Mouse (Mus musculus) lung, postnatal 10 days (tissue): Measurements from ENCODE around the gene Bax.

Experiments
- DNase-seq: peaks from one replicate; pipeline ENCODE4 v3.0.0; 2021

Bax gene

DNA sequence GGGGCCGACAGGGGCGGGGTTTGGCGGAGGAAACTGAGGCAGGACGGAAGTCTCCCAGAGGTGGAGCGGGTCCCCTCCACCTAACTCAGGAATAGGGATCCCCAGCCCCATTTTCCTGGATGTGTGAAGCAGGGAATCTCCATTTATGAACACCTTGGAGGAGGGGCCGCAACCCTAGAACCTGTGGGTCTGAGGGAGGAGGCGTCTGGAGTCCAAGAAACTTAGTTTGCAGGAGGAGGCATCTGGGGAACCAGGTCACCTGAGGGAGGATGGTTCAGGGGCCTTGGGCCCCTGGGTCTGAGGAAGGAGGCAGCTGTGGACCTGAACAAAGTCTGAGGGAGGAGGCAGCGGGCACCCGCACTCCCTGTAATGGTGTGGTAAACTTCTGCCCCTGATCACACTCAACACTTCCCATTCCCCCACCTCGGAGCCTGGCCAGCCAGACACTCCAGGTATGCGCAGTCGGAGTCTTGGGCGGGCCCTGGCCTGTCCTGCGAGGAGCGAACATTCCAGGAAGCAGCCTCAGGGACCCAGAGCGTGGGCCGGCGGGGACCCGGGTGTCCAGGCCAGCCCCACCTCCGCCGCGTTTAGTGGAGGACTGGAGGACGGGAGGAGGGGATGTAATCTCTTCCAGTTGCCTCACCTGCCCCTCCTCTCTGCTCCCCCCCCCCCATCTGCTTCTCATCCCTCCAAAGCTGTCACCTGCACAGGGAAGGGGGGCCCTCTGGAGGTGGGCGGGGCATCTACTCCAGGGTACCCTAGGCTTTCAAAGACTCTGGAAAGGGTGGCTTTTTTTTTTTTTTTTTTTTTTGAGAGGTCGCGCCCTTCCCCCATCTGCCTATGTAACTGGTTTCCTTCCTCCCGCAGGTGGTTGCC lies 52.6 kb downstream of the Bax start:
- peak; percentile 62 for DNase-seq

DNA sequence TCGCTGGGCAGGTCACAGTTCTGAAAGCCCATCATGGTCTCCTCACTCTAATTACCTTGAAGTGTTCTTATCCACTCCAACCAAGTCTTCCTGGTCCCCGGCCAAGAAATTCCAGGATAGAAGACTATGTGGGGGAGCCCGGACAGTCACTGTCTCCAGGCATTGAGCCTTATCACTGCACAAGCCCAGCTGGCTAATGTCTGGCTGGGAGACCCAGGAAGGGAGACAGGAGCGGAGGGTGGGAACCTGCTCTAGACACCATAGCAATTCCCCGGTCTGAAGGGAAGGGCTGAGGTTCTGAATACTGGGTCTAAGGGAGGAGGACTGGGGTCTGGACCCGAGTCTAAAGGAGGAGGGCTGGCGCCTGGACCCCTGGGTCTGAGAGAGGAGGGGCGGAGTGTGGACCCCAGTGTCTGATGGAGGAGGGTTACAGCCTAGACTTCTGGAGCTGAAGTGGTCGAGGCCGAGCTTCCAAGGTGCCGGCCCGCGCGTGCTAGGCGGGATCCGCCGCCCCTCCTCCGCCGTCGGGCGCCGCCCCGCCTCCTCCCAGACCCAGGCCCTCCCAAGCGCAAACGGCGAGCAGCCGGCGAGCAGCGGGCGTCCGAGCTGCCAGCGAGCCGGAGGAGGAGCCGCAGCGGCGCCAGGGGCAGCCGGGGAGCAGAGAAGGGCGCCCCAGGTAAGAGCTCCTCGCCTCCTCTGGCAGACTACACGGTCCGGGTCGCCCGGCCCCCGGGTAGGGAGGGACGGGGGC lies 53.4 kb downstream of the Bax start, which contains the start of gene Ntf5:
Gene Ntf5 (plus strand): TSS at position 583 of the 751 bp plus-strand sequence.
- peak; percentile 49 for DNase-seq

DNA sequence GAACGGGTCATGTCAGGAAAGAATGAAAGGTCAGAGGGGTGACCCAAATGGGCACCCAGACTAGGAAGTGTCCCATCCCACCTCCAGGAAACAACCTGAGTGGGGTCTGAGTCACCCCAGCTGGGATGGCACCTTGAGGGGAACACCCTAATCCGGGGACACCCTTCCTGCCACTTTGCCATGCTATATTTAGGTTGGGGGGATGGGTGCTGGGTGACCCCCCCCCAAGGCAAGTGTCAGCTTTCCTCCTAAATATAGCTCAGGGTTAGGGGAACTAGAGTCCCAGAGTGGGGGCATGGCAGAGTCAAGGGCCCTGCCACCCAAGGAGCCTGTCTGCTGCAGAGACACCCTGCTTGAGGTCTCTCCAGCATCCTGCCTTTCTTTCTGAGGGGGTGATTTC lies 54.3 kb downstream of the Bax start:
- DNase-seq = no peak
